Mouse (Mus musculus) embryo, embryonic 10.5 days (tissue): ENCODE measurements around the gene Fgfr2.

Source experiments
- DNase-seq: peaks from one replicate; pipeline ENCODE4 v3.0.0-alpha.2; 2015; ENCODE audit warnings: low spot score

Gene Fgfr2

DNA sequence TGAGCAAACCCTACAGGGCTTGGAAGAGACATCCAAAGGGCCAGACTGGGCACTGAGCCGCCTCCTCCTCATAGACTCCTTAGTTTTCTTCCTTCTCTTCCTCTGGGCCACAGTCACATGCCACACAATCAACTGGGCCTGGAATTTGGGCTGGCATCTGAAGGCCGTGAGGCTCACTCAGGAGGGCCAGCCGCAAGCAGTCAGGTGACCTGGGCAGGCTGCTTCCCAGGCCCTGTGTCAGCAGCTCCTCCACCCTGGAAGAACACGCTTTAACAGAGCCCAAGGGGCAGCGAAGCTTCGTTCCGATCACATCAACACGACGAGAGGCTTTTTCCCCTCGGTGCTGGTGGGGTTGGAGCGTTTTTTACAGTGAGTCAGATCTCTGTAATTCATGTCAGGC is 320.5 kb downstream of the Fgfr2 start:
- DNase-seq, result no peak

DNA sequence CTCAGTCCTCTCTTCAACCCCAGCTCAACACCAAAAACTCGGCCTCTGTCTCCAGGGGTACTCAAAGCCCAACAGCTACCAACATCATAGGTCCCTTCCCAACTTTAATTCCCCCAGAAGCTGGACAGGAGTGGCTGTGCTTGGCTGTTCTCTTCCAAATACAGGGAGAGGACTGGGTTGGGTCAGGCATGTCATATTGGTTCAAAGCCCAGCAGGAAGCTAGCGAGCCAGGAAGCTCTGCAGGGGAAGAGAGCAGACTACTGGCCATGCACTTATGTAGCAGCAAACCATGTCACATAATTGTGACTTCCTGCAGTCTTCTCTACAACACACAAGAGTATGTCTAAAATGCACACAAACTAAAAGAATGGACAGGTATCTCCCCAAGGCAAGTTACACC is 321.1 kb downstream of the Fgfr2 start:
- no peak for DNase-seq

DNA sequence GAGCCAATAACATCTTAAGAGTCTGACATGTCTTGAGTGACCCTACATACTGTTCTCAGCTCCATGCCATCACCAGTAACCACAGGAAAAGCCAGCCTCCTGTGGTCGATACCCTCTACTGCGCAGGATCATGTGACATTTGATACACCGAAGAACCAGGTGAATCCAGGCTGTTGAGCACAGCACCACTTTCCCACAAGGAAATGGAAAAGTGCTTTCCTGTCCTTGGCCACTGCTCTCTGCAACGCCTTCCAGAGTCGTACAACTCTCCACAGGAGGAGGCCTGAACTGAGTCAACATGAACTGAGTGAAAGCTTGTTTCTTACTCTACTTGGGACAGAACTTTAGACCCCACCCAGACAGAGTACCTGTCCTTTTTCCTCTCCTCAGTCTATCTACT is 321.6 kb downstream of the Fgfr2 start:
- DNase-seq, result no peak

DNA sequence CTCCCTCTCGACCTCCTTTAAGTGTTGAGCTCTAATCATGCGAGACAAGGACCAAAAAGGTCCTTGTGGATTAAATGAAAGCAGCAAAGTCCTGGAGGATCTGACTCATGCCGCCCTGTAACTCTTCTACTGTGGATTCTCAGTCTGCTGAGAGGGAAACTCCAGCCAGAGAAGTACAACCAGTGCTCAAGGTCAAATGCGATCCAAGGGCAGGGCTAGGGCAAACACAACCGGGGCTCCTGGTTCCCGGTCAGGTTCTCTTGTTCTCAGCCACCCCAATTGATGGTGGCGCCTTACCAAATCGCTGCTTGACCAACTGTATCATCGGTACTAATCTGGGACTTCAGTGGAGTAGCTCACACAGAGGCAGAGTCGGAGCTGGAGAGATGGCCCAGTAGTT is 322.3 kb downstream of the Fgfr2 start:
- no peak for DNase-seq

DNA sequence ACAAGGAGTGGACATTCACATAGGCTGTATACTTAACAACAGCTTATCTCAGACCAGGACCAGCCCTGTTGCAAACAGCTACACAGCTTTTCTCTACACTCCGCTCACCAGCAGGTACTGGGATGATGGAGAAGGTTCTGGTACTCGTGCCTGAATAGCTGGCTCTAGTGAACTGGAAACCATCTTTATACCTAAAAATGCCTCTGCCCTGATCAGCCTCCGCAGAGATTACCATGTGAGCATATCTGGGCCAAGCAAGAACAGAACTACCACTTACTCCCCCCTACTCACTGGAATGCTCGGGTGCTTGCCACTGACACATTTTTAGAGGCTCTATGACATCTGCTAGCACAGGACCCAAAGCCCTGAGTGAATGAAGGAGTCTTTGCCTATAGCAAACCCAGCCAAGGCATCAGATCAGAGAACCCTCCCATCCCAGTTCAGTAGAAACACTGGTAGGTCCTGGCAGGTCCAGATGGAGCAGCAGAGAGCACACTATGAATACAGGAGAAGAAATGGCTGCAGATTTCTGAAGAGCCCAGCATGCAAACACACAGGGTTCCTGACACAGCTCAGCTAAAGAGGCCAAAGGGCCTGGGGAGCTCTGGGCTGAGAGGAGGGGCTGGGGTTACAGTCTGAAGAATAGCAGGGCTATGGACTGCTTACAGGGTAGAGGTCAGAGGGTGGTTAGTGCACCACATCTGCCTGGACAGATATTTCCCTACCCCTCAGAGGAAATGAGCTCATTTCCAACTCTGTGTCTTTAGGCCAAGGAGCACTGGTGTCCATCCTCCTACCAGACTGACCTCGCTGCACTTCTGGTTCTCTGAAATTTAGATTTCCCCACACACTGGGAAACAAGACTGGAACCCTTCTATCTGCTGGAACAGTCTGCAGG is 323.8 kb downstream of the Fgfr2 start:
- DNase-seq, result no peak

DNA sequence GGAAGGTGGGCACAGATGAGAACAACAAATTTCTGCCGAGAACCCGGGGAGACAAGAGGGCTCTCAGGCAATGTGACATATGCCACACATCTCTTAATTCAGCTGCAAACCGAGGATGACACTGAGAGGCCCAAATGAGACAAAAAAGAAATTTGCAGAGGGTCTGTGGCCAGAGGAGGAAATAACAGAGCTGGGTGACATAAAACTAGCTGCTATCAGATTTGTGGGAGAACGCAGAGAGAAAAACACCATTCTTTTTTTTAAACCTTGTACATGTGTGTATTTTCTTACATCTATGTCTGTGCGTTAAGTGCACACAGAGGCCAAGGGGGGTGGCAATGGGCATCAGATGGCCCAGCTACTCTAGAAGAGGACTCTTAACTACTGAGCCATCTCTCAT is 328.0 kb downstream of the Fgfr2 start:
- DNase-seq, result no peak

DNA sequence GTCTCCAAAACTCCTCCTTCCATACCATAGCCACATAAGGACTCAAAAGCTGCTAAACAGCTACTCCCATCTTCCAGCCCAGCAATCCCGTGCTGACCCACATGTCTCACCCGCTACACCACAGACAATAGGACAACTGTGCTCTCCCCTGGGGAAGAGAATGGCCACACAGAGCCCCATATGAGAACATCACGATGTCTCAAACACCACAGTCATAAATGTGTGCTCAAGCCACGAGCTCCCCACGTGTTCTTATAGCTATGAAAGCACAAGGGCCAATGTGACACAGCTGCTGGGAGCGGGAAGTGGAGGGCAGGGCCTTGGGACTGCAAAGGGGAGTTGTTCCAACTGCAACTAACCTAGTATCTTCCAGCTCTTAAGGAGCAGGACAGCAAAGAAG is 329.7 kb downstream of the Fgfr2 start:
- DNase-seq, result no peak

DNA sequence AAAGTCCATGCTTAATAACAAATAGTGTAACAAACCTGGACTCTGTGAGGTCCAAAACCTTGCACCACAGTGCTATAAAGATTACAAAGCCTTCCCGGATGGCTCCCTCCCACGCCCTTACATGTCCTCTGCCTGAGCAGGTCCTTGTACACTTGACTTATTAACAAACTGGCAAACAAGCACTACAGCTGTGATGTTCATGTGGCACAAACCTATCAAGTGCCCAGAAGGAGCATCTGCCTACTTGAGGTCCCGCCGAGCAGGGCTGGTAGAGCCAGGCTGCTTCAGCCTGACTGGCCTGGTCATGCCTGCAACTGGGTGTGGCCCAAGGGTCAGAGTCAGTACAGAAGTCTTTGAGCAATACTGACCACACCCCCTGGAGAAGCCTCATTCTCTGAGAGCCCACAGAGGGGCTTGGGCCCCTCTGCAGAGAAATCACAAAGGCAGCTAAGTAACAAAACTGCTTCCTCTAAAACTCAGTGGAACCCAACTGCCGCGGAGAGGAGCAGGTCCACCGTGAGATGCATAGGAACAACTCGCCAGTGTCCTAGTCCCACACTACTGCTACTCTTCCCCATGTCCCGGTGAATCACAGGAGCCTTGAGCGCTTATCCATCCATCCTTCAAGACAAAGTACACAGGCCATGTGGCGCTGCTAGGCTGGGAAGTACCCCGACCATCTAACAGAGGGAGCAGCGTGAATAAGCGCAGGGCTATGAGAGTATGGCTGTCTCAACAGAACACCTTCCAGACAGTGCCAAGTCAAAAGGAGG is 332.5 kb downstream of the Fgfr2 start:
- DNase-seq, result no peak

DNA sequence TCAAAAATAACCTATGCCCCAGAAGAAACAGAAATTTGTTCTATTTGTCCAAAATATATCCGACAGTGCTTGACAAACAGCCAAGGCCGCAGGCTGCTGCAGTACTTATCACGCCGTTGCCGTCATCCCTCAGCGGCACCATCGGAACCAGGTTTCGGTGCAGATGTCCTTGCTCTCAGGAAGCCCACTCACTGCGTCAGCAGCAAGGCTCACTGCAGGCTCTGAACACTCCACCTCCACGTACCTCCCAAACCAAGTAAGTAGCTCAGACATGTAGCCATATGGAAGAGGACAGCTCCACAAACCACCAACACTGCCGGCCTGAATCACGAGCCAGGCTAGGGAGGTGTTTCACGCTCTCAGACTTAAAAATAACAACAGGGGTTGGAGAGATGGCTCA is 334.3 kb downstream of the Fgfr2 start:
- no peak for DNase-seq

DNA sequence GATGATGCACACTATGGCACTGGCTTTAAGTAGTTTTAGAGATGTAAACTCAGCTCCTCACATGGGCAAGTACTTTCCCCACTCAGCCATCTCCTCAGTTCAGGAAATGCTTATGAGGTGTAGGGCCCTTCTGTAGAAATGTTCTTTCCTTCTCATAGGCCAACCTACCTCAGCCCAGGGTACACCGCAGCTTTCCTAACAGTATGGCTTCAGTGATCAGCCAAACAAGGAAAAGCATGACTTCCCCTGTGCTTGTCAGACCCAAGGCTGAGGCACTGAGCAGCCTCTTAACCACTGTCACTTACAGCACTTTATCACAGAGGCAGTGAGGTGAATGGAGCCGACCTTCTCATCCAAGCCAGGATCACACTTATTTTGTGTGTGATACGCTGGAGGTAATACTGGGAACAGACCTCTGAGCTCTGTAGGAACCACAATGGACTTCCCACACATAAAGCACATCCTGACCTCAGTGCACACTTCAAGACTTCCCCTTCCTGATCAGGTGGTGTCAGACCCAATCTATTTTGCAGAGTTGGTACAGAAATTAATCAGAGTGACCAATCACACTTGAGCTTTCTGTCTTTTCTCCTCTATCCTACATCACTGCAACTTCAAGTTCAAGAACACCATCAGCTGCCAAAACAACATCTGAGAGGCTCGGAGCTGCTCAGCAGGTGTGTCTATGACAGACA is 335.5 kb downstream of the Fgfr2 start:
- no peak for DNase-seq

DNA sequence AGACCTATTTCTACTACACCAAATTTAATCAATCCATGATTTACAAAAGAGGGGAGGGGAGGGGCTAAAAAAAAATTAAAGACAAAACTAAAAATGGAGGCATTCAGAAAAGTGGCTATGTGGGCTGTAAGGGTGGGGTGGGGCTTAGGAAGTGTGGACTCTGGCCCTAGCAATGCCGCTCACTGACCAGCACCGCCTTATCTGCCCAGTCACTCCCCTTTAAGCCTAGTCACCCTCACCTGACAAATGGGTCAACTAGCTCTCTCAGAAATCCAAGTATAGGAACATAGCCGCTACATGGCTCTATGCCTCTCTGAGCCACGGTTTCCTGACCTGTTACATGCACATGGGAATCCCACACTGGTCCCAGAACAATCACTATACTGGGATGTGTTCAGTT is 336.1 kb downstream of the Fgfr2 start:
- DNase-seq, result no peak

DNA sequence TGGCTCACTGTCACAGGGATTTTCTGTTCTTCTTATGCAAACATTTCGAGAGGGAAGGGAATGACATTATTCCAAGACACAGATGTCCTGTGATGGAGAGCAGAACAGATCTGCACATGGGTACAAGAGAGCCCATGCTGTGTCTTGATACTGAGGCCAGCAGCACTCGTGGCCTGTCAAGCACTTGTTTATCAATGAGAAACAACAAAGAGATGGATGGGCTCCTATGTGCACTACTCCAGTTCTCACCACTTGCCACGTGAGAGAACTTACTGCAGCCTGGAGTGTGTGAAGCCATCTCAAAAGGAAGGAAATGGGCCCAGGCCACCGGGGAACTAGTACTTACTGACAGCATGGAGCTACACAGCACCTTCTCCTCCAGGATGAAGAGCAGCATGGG is 336.6 kb downstream of the Fgfr2 start:
- DNase-seq, result no peak

DNA sequence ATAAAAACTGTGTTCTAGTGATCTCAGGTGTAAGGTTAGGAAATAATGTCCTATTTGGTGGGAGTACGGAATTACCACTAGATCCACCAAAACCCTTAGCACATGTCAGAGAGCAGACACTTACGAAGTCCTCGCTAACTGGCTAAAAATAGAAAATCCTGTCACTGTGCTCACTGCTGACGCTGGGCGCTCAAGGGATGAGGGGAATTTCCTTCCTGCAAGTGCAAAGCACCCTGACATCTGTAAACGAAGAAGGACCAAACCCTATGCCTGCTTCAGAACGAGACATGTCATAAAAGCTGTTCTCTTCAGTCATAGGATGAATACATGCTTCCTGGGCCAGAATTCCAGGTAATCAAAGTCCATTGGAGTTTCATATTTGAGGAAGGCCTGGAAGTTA is 337.1 kb downstream of the Fgfr2 start:
- no peak for DNase-seq

DNA sequence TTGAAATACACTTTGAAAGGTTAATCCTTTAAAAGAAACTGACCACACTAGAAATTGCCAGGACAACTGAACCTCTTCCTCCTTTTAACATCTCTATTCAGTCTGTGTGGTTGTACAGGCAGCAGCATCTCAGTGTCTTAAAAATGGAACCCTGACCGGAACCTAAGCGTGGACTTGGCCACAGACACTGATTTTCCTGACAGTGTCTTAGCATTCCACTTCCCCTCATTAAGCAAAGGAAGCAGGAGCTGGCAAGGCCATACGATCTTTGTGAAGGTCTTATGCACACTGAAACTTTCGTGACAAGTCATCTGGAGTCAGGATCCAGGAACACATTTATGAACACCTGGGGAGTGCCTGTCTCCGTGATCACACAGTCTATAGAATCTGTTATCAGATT is 339.0 kb downstream of the Fgfr2 start:
- DNase-seq, result no peak

DNA sequence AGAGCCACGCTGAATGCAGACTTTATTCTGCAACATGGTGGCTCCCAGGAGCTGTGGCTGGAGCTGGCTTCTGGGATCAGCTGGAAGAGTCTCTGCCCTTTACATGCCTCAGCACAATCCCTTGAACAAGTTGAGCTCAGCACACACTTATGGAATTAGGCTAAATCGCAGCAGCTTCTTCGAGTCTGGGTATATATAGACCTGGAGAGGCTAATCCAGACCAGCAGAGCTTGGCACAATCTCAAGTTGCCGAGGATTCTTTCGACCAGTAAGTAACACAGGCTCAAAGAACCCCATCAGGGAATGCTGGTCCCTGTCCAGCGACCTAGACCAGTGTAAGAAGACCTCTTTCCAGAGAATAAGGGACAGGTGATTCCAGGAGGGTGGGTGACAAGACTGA is 341.3 kb downstream of the Fgfr2 start:
- DNase-seq, result no peak

DNA sequence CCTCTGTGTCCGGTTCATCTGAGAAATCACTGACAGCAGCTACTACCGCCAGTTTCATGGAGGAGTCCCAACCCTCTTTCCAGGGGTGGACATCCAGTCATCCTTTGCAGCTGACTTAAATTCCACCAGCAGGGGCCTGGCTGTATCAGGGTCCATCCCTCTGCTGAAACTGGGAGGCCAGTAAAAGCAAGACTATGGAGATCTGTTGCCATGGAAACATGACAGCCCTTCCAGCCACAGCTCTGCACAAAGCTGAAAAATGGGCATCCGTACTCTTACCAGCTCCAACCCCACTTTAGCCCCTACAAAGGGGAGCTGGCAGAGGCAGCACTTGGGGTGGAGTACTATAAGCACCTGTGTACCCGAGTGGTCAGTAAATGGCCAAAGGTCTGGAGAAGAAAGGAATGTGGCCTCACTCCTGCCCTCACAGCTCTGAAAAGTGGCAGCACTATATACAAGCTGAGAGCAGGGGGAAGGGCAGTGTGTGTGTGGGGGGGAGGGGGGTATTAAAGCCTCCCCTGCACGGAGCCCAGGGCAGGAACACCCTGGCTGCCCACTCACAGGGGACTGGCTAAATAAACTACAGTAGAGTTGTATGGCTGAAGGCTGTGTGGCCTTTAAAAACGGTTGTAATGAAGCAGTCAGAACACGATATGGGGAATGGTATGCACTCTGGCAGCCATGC is 341.9 kb downstream of the Fgfr2 start:
- peak; percentile 72 for DNase-seq

DNA sequence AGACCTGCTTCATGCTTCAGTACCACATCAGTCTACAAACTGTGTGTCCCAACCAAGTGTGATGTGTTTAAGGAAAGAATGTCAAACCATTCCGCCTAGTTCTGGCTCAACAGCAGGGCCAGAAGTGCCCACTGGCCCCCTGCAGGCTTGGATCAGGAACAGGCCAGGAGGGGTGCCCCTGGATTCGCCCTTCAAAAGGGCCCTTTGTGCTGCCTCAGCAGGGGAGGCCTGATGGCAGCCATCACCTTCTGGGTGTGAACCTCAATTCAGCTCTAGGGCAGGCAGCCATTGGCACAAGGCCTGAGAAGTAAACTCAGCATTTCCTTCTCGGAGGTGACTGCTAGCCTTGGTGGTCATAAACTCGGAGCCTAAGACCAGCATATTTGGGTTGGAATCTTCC is 342.5 kb downstream of the Fgfr2 start:
- peak; percentile 22 for DNase-seq

DNA sequence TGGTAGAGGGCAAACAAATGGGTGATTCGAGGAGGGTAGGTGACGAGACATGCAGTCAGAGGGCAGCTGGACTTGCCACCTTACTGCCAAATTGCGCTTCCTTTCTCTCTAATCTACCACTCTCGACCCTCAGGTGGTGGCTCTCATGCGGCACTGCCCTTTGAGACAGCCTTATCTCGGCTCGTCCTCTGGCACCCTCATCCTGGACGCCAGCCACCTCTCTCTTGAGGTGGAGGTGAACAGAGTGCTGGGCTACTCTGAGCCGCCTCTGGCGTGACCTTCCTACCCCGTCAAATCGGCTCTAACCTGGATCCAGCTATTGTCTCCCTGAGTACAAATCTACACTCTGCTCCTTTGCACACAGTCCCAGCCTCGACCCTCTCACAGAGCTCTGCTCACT is 344.5 kb downstream of the Fgfr2 start:
- no peak for DNase-seq

DNA sequence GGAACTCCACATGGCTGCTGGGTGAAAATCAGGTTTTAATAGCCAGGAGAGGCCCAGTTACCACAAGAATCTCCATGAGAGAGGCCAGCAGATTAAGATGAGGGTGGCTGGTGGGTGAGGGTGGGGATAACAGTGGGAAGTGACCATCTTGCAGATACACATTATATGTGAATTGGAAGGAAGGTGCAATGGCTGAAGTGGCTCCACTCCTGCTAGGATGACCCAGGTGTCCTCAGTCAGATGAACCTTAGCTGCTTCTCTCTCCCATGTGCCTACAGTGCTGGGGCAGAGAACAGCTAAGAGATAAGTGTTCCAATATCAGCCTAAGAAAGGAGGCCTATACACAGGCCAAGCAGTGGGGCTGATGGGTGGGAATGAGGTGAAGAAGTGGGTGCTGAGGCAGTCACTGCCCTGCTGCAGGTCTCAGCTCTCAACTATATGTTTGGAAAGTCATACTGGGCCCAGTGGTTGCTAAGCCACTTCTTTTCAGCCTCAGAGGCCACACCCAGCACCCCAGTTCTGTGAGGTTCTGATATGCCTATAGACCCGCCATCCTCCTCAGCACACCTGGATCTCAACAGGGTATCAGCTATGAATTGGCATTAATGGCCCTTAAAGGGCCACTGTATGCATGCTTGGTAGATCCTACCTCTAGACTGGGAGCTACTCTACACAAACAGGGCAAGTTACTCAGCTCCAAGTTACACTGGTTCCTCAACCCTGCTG is 345.3 kb downstream of the Fgfr2 start:
- DNase-seq, result no peak

DNA sequence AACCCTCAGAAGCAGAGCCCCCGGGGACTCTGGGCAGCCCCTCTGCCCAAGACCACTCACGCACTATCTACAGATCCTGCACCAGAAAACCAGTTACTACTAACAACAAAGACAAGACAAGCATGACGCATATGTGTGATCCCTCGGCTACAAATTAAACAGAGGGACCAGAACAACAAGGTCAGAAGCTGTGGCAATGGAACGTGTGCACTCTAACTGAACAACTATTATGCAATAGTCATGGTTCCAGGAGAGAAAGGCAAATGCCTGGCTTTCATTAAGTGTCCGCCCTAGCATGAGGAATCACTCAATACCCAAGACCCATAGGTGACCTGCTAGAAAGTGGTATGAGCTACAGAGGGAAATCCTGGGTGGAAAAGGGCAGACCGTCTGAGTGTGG is 346.0 kb downstream of the Fgfr2 start:
- no peak for DNase-seq

DNA sequence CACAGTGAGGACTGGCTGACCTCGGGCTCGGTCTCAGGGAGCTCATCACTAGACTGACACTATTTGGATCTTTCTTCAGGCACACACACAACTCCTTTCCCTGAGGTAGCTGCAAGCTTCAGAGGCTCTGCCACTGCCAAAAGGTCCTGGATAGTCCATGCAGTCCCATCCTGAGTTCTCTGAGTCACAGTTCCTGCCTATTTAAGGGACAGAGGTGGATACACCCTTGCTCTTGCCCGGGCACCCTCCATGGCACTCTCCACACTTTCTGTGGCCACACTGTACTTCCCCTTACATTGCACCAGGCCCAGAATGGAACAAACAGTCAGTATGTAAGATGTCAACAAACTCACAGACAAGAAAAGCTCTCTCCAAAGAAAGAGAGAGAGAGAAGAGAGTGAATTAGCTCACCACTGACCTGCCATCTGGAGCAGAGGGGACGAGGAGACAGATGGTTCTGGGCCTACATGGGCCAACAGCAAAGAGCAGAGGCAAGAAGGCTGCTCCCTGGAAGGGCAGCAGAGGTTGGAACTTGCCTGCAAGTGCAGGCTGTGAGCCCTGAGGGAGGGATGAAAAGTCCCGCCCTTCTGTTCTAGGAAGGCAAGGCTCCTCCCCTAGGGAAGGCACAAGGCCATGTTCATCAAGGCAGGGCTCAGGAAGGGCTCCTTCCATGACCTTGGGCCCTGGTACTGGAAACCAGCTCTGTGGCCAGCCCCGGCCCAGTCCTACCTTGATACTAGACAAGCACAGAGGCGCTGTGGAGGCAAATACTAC is 346.6 kb downstream of the Fgfr2 start:
- DNase-seq, result no peak
